Mouse (Mus musculus): ENCODE data around the gene Nell2.

Gene Nell2

GRCm38 (mm10) chr15:95473976-95474375 lies 54.4 kb downstream of the Nell2 start:
- peak; percentile 92 for ATAC-seq (ENCODE audit: low TSS enrichment)

DNA sequence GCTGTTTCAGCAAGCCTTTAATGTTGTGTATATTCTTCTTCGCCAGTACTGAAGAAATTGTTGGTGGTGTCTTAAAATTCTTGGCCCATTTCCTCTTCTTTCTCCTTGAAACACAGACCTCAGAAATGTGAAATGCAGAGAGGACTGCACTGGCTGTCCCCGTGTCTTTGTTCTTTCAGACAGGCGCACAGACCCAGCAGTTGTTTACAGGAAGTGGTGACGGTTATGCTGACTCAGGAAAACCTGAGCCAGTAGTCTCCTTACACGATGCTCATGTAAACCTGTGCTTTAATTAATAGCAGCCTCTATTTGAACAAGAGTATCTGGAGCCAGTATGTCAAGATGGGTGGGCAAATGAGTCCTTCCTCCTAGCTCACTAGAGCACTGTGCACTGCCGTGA lies 61.2 kb downstream of the Nell2 start:
- peak; percentile 64 for ATAC-seq (ENCODE audit: low TSS enrichment)

DNA sequence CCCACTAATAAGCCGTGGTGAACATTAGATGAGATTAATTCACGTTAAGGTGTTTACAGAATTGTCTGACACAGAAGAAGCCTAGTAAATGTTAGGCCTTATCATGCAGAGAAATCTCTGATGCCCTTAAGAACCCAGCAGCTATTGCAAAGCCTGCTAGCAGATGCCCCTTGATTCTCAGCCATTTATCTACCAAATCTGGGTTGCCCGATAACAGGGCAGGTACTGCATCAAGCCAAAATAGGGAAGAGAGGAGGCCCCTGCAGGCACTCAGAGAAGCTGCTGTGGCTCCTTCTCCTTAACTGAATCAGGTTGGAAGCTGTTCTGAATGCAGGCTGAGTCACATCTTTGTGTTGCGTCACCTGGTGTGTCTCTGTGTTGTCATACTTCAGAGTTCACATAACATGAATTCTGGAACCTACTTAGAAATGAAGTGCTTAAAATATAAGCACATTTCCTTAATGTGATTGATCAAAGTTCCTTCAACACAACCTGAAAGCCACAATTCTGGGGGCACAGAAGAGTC lies 68.3 kb downstream of the Nell2 start:
- ATAC-seq (ENCODE audit: low TSS enrichment): peak; percentile 69; the same call in 1 of the 2 replicates

- ATAC-seq (ENCODE audit: low TSS enrichment): no peak
Measured at GRCm38 (mm10) chr15:95444586-95444985, 83.8 kb downstream of the Nell2 start.

GRCm38 (mm10) chr15:95437740-95438139 lies 90.6 kb downstream of the Nell2 start:
- peak; percentile 62; the same call in 1 of the 2 replicates for ATAC-seq (ENCODE audit: low TSS enrichment)

DNA sequence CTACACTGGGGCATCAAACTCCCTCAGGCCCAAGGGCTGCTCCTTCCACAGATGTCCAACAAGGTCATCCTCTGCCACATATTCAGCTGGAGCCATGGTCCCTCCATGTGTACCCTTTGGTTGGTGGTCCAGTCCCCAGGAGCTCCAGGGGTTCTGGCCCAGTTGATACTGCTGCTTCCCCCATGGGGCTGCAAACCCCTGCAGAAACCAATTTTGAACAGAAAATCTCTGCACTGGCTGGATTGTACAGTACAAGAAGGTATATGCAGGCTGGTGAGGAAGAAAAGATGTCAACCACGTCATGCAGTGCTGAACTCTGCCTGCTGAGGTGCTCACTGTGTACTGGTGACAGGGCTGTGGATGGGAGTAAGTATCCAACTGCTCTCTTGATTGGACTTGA lies 92.1 kb downstream of the Nell2 start:
- no peak for ATAC-seq (ENCODE audit: low TSS enrichment)

DNA sequence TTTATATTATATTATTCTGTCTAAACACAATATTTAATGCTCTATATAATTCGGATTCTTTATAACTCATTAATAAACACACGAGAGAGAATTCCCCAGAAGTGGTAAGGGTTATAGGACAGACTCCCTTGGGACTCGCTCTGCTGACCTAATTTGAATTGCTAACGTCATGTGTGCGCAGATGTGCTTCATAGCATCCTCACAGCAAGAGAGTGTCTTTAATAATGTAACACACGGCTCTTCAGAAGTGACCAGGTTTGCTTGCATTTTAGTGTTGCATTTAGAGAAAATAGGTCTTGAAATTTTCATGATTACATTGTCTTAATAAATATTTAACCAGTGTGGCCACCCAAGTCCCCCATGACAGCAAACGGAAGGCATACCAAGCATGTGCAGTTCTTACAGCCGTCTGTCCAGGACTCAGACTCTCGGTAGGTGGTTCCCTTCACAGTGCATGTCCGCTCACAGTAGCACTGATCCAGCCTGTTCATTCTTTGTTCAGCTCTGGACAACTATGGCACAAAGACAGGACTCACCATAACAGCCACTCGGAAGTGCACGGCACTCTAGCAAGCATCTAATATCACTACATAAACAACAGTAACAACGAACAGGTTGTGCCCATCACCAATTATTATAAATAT lies 97.1 kb downstream of the Nell2 start:
- ATAC-seq (ENCODE audit: low TSS enrichment): no peak

DNA sequence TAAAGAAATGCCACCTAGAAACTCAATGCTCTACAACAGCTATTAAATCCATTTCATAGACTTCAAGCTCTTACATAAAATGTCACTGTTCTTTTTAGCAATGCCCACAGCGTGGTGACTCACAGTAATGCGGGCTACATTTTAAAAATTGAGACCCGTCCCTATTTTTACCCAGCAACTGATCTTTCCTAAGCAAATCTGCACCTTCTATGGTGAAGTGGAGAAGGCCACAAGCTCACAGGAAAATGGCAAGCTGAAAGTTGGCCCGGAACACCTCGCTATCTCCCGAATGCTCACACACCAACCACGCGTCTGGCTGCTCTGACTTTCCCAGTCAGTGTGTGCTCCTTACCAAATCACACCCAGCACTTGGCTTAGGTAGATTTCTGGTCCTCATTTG lies 98.4 kb downstream of the Nell2 start:
- ATAC-seq (ENCODE audit: low TSS enrichment): peak; percentile 66

GRCm38 (mm10) chr15:95428003-95428663 lies 100.2 kb downstream of the Nell2 start:
- no peak for ATAC-seq (ENCODE audit: low TSS enrichment)

- ATAC-seq (ENCODE audit: low TSS enrichment): no peak
Measured at GRCm38 (mm10) chr15:95425085-95425484, 103.3 kb downstream of the Nell2 start.

GRCm38 (mm10) chr15:95422226-95422950 lies 106.0 kb downstream of the Nell2 start:
- ATAC-seq (ENCODE audit: low TSS enrichment): no peak

GRCm38 (mm10) chr15:95418641-95419040 lies 109.7 kb downstream of the Nell2 start:
- ATAC-seq (ENCODE audit: low TSS enrichment): no peak

- no peak for ATAC-seq (ENCODE audit: low TSS enrichment)
Measured at GRCm38 (mm10) chr15:95411949-95412741, 116.2 kb downstream of the Nell2 start.

DNA sequence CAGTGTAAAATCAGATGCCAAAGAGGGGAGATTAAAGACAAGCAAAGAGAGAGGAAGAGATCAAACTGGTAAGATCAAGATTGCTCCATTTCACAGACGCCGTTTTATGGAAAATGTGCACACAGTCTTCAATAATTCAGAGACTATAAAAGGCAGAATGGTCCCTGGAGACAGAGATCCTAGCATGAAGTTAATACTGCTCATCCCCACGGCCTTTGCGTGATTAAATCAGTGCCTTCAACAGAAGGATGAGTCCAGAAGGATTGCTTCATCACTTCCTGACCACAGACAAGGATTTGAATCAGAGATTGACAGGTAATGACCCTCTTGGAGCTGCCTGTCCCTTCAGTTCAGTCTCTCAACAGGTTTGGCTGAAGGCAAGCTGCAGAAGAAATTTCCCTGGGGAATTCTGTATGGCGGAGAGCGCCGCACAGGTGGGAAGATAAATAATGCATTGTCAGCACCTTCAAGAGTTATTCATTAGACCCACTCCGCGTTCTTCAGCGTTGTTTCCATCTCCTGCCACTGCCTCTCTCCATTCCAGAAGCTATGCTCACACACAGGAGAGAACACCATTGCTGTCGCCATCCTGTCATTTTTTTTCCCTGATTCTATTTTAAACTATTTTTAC lies 118.0 kb downstream of the Nell2 start:
- ATAC-seq (ENCODE audit: low TSS enrichment): no peak

DNA sequence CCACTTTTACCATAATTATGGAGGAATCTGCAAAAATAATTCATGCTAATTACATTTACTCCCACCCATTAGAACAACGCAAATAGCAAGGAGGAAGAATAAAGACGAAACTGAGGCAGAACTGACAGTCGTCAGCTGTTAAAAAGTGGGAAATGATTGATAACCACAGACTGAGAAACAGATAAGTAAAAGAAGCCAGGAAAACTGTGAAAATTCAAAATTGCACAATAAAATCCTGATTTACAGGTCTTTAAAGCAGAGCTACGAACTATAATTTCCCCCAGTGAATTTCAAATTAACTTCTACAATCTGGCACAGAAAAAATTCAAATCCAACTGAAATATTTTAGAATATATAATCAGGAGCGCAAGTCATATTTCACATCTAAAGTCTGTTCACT lies 138.0 kb downstream of the Nell2 start:
- ATAC-seq (ENCODE audit: low TSS enrichment): no peak

- no peak for ATAC-seq (ENCODE audit: low TSS enrichment)
Measured at GRCm38 (mm10) chr15:95388950-95389349, 139.4 kb downstream of the Nell2 start.

DNA sequence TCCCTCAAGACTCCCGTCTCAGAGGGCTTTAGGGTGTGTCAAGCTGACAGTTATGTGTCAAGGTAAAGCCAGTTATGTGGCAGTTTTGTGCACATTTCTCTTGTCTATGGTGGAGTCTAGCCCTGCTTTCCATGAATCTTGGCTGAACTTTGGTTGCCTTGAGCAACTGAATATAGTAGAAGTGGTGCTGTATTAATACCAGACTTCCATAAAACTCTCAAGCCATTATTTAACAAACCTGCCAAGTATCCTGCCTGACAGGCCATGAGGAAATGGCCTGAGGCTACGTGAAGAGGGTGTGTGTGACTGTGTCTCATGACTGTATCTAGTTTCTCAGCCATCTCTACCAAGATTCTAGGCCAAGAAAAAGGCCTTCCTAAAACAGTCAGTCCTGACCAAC lies 147.5 kb downstream of the Nell2 start:
- no peak for ATAC-seq (ENCODE audit: low TSS enrichment)

DNA sequence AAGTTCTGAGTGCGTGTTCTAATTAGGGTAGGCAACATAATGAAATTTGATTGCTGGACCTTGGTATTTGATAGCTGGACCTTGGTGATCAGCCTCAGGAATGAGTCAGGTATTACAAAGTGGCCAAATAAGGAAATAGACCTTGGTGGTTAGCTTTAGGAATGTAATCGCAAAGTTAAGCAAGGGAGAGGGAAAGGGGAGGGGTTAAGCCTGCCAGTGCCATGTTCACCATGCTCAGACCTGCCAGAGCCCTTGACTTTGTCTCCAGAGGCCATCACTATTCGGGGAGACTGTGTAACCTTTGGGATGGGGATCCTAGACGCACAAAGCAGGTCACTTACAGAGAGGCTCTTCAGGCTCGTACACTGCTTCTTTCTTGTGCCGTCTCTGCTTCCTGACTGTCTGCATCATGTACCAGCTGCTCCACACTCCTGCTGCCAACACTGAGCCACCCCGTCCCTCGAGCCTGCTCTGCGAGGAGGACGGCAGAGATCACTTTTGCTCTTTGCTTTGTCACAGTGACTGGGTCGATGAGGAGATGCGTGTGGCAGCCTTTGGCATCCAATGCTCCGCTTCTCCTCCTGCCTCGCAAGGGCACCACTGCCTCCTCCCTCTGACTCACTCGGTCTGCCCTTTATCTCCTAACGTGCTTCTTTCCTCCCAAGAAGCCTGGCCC lies 157.5 kb downstream of the Nell2 start:
- peak; percentile 88 for ATAC-seq (ENCODE audit: low TSS enrichment)

- no peak for ATAC-seq (ENCODE audit: low TSS enrichment)
Measured at GRCm38 (mm10) chr15:95368185-95368584, 160.2 kb downstream of the Nell2 start.

GRCm38 (mm10) chr15:95366506-95366905 lies 161.9 kb downstream of the Nell2 start:
- no peak for ATAC-seq (ENCODE audit: low TSS enrichment)

- no peak for ATAC-seq (ENCODE audit: low TSS enrichment)
Measured at GRCm38 (mm10) chr15:95354806-95355205, 173.6 kb downstream of the Nell2 start.

Measured in frontal cortex, adult (tissue).